Mouse (Mus musculus): ENCODE results near the gene Eda.

Gene Eda

GRCm38 (mm10) chrX:99975250-99975984 lies at the start of gene Eda:
Gene Eda (plus strand): TSS chrX:99975606.
- DNase-seq = peak; percentile 31 to 58

GRCm38 (mm10) chrX:99961002-99961401 lies 14.4 kb upstream of the Eda start:
- no peak for DNase-seq

GRCm38 (mm10) chrX:99970111-99970510 lies 5.3 kb upstream of the Eda start:
- DNase-seq = no peak

GRCm38 (mm10) chrX:99974381-99974780 lies 1.0 kb upstream of the Eda start:
- no peak for DNase-seq

- DNase-seq = no peak
Observed at GRCm38 (mm10) chrX:99974803-99975202, 603 bp upstream of the Eda start.

- DNase-seq = peak in 1 of 2 experiments; percentile 9
Observed at GRCm38 (mm10) chrX:99975985-99976924, 849 bp downstream of the Eda start.

GRCm38 (mm10) chrX:99978354-99978753 lies 2.9 kb downstream of the Eda start:
- no peak for DNase-seq

DNA sequence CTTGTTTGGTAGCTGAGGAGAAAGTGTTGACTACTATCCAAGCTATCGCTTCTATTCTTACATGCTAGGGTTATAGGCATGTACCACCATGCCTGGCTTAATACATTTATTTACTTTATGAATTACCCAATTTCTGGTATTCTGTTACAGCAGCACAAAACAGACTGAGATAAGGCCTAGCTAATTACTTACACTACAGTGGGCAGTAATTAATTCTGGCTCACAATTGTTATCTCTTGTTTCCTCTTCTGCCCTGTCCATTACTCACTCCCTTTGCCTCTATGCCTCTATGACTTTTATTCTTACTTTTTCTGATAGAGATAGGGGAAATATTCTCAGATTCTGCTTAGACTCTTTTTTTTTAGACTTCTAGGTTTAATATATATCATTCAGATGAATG lies 18.0 kb downstream of the Eda start:
- no peak for DNase-seq

GRCm38 (mm10) chrX:99999342-99999741 lies 23.9 kb downstream of the Eda start:
- no peak for DNase-seq

DNA sequence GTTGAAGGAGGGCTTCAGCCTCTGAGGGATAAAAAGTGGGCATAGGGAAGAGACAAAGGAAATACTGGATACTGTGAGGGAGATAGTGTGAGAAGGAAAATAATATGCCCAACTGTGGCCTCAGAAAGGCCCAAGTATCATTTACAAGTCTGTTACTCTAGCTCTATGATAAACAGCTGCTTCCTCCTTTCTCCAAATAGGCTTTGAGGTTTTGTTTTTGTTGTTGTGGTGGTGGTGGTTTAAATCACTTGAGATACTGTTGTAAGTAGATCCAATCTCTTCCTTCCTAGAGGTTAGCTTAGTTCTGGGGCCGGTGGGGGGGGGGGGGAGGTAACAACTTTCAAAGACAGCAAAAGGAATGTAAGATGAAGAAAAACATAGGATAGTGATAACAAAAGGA lies 143.0 kb downstream of the Eda start:
- DNase-seq = no peak

DNA sequence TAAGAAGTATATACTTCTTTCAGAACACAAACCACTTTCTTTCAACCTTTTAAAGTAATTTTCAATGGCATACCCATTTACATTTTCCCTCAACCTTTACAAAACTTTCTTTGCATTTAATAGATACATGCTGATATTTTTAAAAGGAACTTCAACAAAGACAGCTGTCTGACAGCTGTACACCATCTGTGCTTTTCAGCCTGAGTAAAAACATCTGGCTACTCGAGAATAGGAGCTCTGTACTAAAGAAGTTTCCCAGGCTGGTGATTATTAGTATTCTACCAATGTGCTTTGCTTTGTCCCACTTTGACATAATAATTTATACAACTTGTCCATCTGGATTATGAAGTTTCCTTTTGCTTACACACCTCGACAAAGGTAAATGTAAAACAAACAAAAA lies 219.9 kb downstream of the Eda start:
- DNase-seq = no peak

- no peak for DNase-seq
Observed at GRCm38 (mm10) chrX:100313652-100314051, 338.2 kb downstream of the Eda start.

DNA sequence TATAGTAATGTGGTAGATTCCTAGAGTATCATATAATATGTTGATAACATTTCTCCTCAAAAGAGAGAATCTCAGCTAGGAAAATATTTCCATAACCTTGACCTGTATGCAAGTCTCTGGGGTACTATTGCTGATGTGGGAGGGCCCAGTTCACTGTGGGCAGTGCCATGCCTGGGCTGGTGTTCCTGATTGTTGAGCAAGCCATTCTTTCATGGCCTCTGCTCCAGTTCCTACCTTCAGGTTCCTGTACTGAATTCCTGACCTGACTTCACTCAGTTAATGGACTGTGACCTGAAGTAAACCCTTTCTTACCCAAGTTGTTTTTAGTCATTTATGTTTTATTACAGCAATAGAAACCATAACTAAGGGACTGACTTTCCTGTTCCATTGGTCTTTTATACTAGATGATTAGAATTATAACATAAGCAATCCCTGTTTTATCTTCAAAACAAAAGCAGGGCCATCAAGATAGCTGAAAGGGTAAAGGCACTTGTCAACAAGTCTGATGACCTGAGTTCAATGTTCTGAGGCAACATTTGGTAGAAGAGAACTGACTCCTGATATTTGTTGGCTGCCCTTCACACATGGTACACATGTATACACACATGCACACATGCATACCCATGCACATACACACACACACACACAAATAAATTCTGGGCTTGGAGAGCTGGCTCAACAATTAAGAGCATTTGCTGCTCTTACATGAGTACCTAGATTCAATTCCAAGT lies 338.9 kb downstream of the Eda start:
- DNase-seq = no peak

GRCm38 (mm10) chrX:100340687-100341086 lies 365.3 kb downstream of the Eda start:
- no peak for DNase-seq

DNA sequence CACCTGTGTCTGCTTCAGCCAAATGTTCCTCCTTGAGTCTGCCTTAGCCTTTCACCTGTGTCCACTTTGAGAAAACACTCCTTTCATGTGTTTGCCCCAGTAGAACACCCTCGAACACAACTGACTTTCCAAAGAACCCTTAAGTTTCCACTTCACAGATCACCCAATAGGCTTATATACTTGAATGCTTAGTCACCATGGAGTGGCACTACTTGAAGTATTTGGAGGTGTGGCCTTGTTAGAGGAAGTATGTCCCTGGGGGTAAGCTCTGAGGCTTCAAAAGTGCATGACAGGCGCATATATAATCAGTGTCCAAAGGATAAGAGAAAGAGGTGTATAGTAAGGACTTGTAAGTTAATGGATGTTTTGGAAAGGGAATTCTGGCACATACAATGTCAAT lies 369.0 kb downstream of the Eda start:
- no peak for DNase-seq

DNA sequence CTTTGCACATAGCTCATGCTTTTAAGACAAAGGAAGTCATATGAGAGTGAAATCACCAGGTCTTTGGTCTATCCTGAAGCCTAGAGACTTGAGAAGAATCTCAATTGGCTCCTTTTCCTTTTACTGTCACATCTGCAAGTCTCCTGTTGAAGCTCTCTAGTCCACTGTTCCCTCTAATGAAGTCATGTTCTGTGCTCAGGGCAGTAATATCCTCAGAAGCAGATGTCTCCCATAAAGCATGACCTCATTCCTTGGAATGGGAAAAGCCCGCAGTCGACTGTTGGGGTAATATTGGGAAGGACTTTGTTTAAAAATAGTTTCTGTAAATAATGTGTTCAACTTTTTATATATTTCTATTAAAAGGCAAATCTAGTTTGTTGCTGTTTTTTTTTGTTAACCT lies 381.6 kb downstream of the Eda start:
- no peak for DNase-seq

DNA sequence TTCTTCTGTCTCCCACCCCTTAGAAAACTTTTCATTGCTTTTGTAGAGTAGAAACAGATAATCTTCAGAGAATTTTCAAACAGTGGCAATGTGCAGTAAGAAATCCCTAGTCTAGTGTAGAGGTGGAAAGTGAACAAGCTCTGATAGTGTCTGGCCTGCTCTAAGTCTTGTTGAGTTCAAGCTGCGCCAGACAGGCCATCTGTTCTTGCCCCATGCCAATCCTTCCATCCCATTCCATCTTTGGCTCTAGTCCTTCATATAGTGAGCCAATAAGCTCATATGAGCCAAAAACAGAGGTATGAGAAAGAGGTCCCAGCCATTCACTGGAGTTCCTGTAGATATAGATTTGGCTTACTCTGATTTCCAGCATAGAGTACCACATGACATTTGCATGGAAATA lies 414.5 kb downstream of the Eda start:
- no peak for DNase-seq

DNA sequence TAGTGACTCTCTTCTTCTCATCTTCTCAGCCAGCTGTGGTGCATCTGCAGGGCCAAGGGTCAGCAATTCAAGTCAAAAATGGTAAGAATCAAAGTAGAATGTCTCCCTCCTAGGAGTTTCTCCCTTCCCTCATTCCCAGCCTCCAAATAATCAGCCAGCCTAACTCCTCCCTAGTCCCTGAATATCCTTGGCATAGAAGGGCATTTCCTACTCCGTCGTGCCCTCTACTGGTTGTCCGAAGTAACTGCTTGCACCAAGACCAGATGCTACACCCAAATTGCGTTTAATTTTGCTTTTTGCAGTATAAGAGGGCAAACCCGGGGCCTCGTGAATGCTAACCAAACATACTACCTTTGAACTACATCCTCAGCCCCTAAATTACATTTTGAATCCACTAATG lies 416.9 kb downstream of the Eda start:
- DNase-seq = peak in 1 of 2 experiments; percentile 1

DNA sequence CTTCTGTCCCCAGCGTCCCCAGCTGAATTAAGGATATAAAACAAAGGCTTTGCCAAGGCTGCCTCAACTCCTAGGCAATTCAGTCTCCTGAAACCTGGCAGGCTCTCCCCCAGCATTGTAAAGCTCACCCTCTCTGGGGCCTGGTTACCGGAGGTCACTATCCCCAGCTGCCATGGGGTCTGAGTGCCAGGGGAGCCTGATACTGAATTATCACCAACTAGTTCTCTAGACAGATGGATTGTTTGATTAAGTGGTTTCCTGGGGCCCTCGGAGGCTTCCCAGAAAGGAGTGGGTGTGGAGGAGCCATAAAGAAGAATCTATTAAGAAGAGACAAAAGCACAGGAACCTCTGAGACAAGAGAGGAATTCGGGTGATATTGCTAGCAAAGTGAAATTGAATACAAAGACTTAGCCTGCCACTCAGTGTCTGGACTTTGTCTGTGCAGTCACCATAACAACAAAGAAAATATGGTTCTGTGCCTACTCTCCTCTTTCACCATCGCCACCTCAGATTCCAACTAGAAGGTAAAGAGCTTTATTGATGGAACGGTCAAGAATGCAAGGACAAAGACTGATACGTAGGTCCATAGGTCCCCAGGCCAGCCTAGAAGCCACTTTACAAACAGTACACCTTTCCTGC lies 418.9 kb downstream of the Eda start:
- no peak for DNase-seq

- DNase-seq = no peak
Observed at GRCm38 (mm10) chrX:100395026-100395425, 419.6 kb downstream of the Eda start.

GRCm38 (mm10) chrX:100400900-100401299 lies 425.5 kb downstream of the Eda start:
- no peak for DNase-seq

GRCm38 (mm10) chrX:100401657-100402056 lies 426.3 kb downstream of the Eda start:
- no peak for DNase-seq

- DNase-seq = no peak
Observed at GRCm38 (mm10) chrX:100409245-100409644, 433.8 kb downstream of the Eda start.

All from thymus, postnatal 36 days (tissue).